Mouse (Mus musculus): ENCODE measurements at regions not wholly inside any gene's neighbourhood (a gene's known extent, or its start where the extent isn't known, plus 50 kb on each side); places are given as distances from the start of the nearest gene placed in this dataset.

- 76% methylated on average over 3 of the region's 3 CpGs for WGBS
- Histone ChIP-seq H3K27me3 (replicated peaks) (no peaks in the 10 kb centered on the region), H3K4me2 (no peak overlapping the region), H3K4me3 (replicated peaks) (no peak overlapping the region), H3K36me3 (no peaks in the 10 kb centered on the region), H3K9ac (no peak overlapping the region), H3K27ac (no peak overlapping the region), H3K9me3 (no peaks in the 10 kb centered on the region), H3K4me1 (0 out of 2 replicates have a peak, but pooled peaks cover 4% of the 10 kb centered on the region)
- no peak for ATAC-seq (ENCODE audit: insufficient read depth, low FRiP score, low read depth)
Measured at GRCm38 (mm10) chr1:90505599-90505998, 97.2 kb upstream of the Cops8 start.

- no peaks in the 10 kb centered on the region for H3K27me3 ChIP-seq (replicated peaks)
- H3K4me2 ChIP-seq, result no peak overlapping the region
- no peaks in the 10 kb centered on the region for H3K9me3 ChIP-seq
- no peak for ATAC-seq (ENCODE audit: insufficient read depth, low FRiP score, low read depth)
- H3K9ac ChIP-seq, result no peak overlapping the region
- H3K4me3 ChIP-seq (replicated peaks), result no peak overlapping the region
- 0 out of 2 replicates have a peak, but pooled peaks cover 4% of the 10 kb centered on the region for H3K4me1 ChIP-seq
- H3K36me3 ChIP-seq, result no peaks in the 10 kb centered on the region
- WGBS, result 53% methylated on average over 9 of the region's 9 CpGs
- H3K27ac ChIP-seq, result no peak overlapping the region
Measured at GRCm38 (mm10) chr1:90506582-90506981, 96.2 kb upstream of the Cops8 start.

- no peaks in the 10 kb centered on the region for H3K9me3 ChIP-seq
- 76% methylated on average over 7 of the region's 7 CpGs for WGBS
- H3K4me3 ChIP-seq (replicated peaks), result no peak overlapping the region
- H3K4me2 ChIP-seq, result no peak overlapping the region
- H3K27me3 ChIP-seq (replicated peaks), result no peaks in the 10 kb centered on the region
- no peaks in the 10 kb centered on the region for H3K36me3 ChIP-seq
- no peak overlapping the region for H3K27ac ChIP-seq
- H3K4me1 ChIP-seq, result 0 out of 2 replicates have a peak, but pooled peaks cover 4% of the 10 kb centered on the region
- H3K9ac ChIP-seq, result no peak overlapping the region
- no peak for ATAC-seq (ENCODE audit: insufficient read depth, low FRiP score, low read depth)
Measured at GRCm38 (mm10) chr1:90509371-90509770, 93.4 kb upstream of the Cops8 start.

- no peaks in the 10 kb centered on the region for H3K36me3 ChIP-seq
- H3K4me3 ChIP-seq (replicated peaks), result no peak overlapping the region
- no peak overlapping the region for H3K4me2 ChIP-seq
- ATAC-seq (ENCODE audit: insufficient read depth, low FRiP score, low read depth), result no peak
- 70% methylated on average over 4 of the region's 4 CpGs for WGBS
- H3K4me1 ChIP-seq, result no peaks in the 10 kb centered on the region
- H3K9ac ChIP-seq, result no peak overlapping the region
- no peak overlapping the region for H3K27ac ChIP-seq
- no peaks in the 10 kb centered on the region for H3K27me3 ChIP-seq (replicated peaks)
- H3K9me3 ChIP-seq, result no peaks in the 10 kb centered on the region
Measured at GRCm38 (mm10) chr1:90513442-90514070, 89.2 kb upstream of the Cops8 start.

GRCm38 (mm10) chr1:90514176-90514575 is 88.6 kb upstream of the Cops8 start:
- no peak overlapping the region for H3K4me3 ChIP-seq (replicated peaks)
- H3K27me3 ChIP-seq (replicated peaks), result no peaks in the 10 kb centered on the region
- H3K27ac ChIP-seq, result no peak overlapping the region
- H3K4me1 ChIP-seq, result peaks cover 3% of the 10 kb centered on the region; the same call in 1 of the 2 replicates
- H3K36me3 ChIP-seq, result no peaks in the 10 kb centered on the region
- WGBS, result 79% methylated on average over 7 of the region's 7 CpGs
- no peaks in the 10 kb centered on the region for H3K9me3 ChIP-seq
- ATAC-seq (ENCODE audit: insufficient read depth, low FRiP score, low read depth), result no peak
- no peak overlapping the region for H3K9ac ChIP-seq
- H3K4me2 ChIP-seq, result no peak overlapping the region

GRCm38 (mm10) chr1:90518584-90519265 is 84.1 kb upstream of the Cops8 start:
- H3K27ac ChIP-seq, result peak overlapping the region; percentile 64

GRCm38 (mm10) chr1:90519284-90520275 is 83.2 kb upstream of the Cops8 start:
- Histone ChIP-seq H3K27me3 (replicated peaks) (no peaks in the 10 kb centered on the region), H3K9me3 (no peaks in the 10 kb centered on the region), H3K4me1 (peaks cover 12% of the 10 kb centered on the region), H3K4me2 (no peak overlapping the region), H3K9ac (no peak overlapping the region), H3K27ac (peak overlapping the region; percentile 64), H3K4me3 (replicated peaks) (no peak overlapping the region), H3K36me3 (no peaks in the 10 kb centered on the region)
- peak; percentile 44 for ATAC-seq (ENCODE audit: insufficient read depth, low FRiP score, low read depth)
- 63% methylated on average over 12 of the region's 12 CpGs for WGBS

More at GRCm38 (mm10) chr1:90518584-90519265, 84.1 kb upstream of the Cops8 start:
- H3K4me1 ChIP-seq, result peaks cover 12% of the 10 kb centered on the region
- H3K4me3 ChIP-seq (replicated peaks), result no peak overlapping the region
- H3K4me2 ChIP-seq, result no peak overlapping the region
- 54% methylated on average over 9 of the region's 9 CpGs for WGBS
- no peak for ATAC-seq (ENCODE audit: insufficient read depth, low FRiP score, low read depth)
- H3K27me3 ChIP-seq (replicated peaks), result no peaks in the 10 kb centered on the region
- no peak overlapping the region for H3K9ac ChIP-seq
- no peaks in the 10 kb centered on the region for H3K9me3 ChIP-seq
- no peaks in the 10 kb centered on the region for H3K36me3 ChIP-seq

GRCm38 (mm10) chr1:90522294-90522693 is 80.5 kb upstream of the Cops8 start:
- H3K9me3 ChIP-seq, result no peaks in the 10 kb centered on the region
- H3K4me2 ChIP-seq, result no peak overlapping the region
- no peak overlapping the region for H3K9ac ChIP-seq
- H3K4me1 ChIP-seq, result peaks cover 12% of the 10 kb centered on the region
- peak overlapping the region; percentile 58; the same call in 1 of the 2 replicates for H3K27ac ChIP-seq
- H3K36me3 ChIP-seq, result no peaks in the 10 kb centered on the region
- 70% methylated on average over 8 of the region's 8 CpGs for WGBS
- H3K4me3 ChIP-seq (replicated peaks), result no peak overlapping the region
- no peak for ATAC-seq (ENCODE audit: insufficient read depth, low FRiP score, low read depth)
- no peaks in the 10 kb centered on the region for H3K27me3 ChIP-seq (replicated peaks)

- no peak for ATAC-seq (ENCODE audit: insufficient read depth, low FRiP score, low read depth)
- WGBS, result 29% methylated on average over 3 of the region's 3 CpGs
Measured at GRCm38 (mm10) chr1:90524641-90525220, 78.0 kb upstream of the Cops8 start.

GRCm38 (mm10) chr1:90526311-90526710 is 76.5 kb upstream of the Cops8 start:
- Histone ChIP-seq H3K4me3 (replicated peaks) (no peak overlapping the region), H3K36me3 (no peaks in the 10 kb centered on the region), H3K9me3 (no peaks in the 10 kb centered on the region), H3K27me3 (replicated peaks) (no peaks in the 10 kb centered on the region), H3K4me1 (peaks cover 5% of the 10 kb centered on the region), H3K4me2 (no peak overlapping the region), H3K9ac (no peak overlapping the region), H3K27ac (no peak overlapping the region)
- 43% methylated on average over 7 of the region's 7 CpGs for WGBS
- no peak for ATAC-seq (ENCODE audit: insufficient read depth, low FRiP score, low read depth)

More at GRCm38 (mm10) chr1:90524641-90525220, 78.0 kb upstream of the Cops8 start:
- Histone ChIP-seq H3K9me3 (no peaks in the 10 kb centered on the region), H3K4me3 (replicated peaks) (no peak overlapping the region), H3K9ac (no peak overlapping the region), H3K36me3 (no peaks in the 10 kb centered on the region), H3K4me1 (peaks cover 5% of the 10 kb centered on the region), H3K27me3 (replicated peaks) (no peaks in the 10 kb centered on the region), H3K4me2 (no peak overlapping the region), H3K27ac (peak overlapping the region; percentile 27; the same call in 1 of the 2 replicates)

GRCm38 (mm10) chr1:90527947-90528717 is 74.6 kb upstream of the Cops8 start:
- H3K36me3 ChIP-seq, result no peaks in the 10 kb centered on the region
- H3K27ac ChIP-seq, result peak overlapping the region; percentile 8; the same call in 1 of the 2 replicates
- no peaks in the 10 kb centered on the region for H3K9me3 ChIP-seq
- 58% methylated on average over 11 of the region's 11 CpGs for WGBS
- no peaks in the 10 kb centered on the region for H3K27me3 ChIP-seq (replicated peaks)
- no peak overlapping the region for H3K4me3 ChIP-seq (replicated peaks)
- H3K9ac ChIP-seq, result no peak overlapping the region
- H3K4me2 ChIP-seq, result no peak overlapping the region
- H3K4me1 ChIP-seq, result no peaks in the 10 kb centered on the region; the same call in 1 of the 2 replicates
- no peak for ATAC-seq (ENCODE audit: insufficient read depth, low FRiP score, low read depth)
